Mouse (Mus musculus) hindbrain, embryonic 10.5 days (tissue): ENCODE measurements around the gene Dars. TPM values are rescaled to one million over a fixed set of nuclear protein-coding genes. Genes with fewer than 3 reads are reported as not detected.
A peak's percentile ranks its signal among the peaks of the same experiment; 100 is the strongest.

Source experiments
- DNase-seq: peaks from one replicate; pipeline ENCODE4 v3.0.0-alpha.2; 2017; ENCODE audit warnings: low spot score
- H3K27ac ChIP-seq: fragments of 300-500 bp; sonication (generic); 2 replicates; pipeline ENCODE4 v1.5.1; 2016; ENCODE audit warnings: mild to moderate bottlenecking, moderate library complexity
- H3K27me3 ChIP-seq: fragments of 300-500 bp; sonication (generic); 2 replicates; pipeline ENCODE4 v1.6.1; 2016; ENCODE audit warnings: mild to moderate bottlenecking; ENCODE audit not compliant: poor library complexity, insufficient read depth, severe bottlenecking
- H3K36me3 ChIP-seq: fragments of 300-500 bp; sonication (generic); 2 replicates; pipeline ENCODE4 v1.6.1; 2016; ENCODE audit warnings: mild to moderate bottlenecking, moderate library complexity
- H3K4me1 ChIP-seq: fragments of 300-500 bp; sonication (generic); replicated peaks from 2 replicates; pipeline ENCODE4 v1.6.1; 2016; ENCODE audit warnings: mild to moderate bottlenecking
- H3K4me3 ChIP-seq: fragments of 300-500 bp; sonication (generic); 2 replicates; pipeline ENCODE4 v1.5.1; 2016; ENCODE audit warnings: mild to moderate bottlenecking, moderate library complexity
- H3K9me3 ChIP-seq: fragments of 300-500 bp; sonication (generic); 2 replicates; pipeline ENCODE4 v1.6.1; 2016; ENCODE audit warnings: mild to moderate bottlenecking, moderate library complexity
- WGBS: fragments of 180-500 bp; shearing (Covaris S2); methylation state at CpG from one replicate; pipeline ENCODE4 v1.1.7; 2016; 5-methylcytosine and 5-hydroxymethylcytosine counted together
- polyA plus RNA-seq: library from polyadenylated mRNA; unstranded; fragments of >200 nt; fragmentation: Nextera tagmentation; extraction: Ambion mirVana; gene quantifications from 2 replicates; pipeline ENCODE4 v1.2.1, GENCODE M21; 2016

The Dars gene
- polyA plus RNA-seq, 1 experiment from 2014 or later: 200 TPM

GRCm38 (mm10) chr1:128443890-128444839 lies 27.0 kb upstream of the Dars start:
- DNase-seq: no peak
- no peaks in the 10 kb centered on the region for H3K9me3 ChIP-seq
- 67% methylated on average over 9 of the region's 9 CpGs for WGBS

GRCm38 (mm10) chr1:128441129-128441473 lies 23.9 kb upstream of the Dars start:
- no peaks in the 10 kb centered on the region for H3K36me3 ChIP-seq
- no peak overlapping the region for H3K4me3 ChIP-seq
- peak; percentile 33 for DNase-seq
- H3K4me1 ChIP-seq: peaks cover 25% of the 10 kb centered on the region
- WGBS: 31% methylated on average over 5 of the region's 5 CpGs
- H3K27me3 ChIP-seq: no peaks in the 10 kb centered on the region
- H3K9me3 ChIP-seq: no peaks in the 10 kb centered on the region
- H3K27ac ChIP-seq: peak overlapping the region; percentile 82

More at GRCm38 (mm10) chr1:128443890-128444839, 27.0 kb upstream of the Dars start:
- Histone ChIP-seq H3K27ac (peak overlapping the region; percentile 62), H3K27me3 (peaks cover 6% of the 10 kb centered on the region; the same call in 1 of the 2 replicates), H3K4me3 (no peak overlapping the region), H3K36me3 (no peaks in the 10 kb centered on the region), H3K4me1 (peaks cover 22% of the 10 kb centered on the region)

- no peak for DNase-seq
- no peaks in the 10 kb centered on the region for H3K36me3 ChIP-seq
- H3K4me3 ChIP-seq: no peak overlapping the region
- H3K4me1 ChIP-seq: peaks cover 25% of the 10 kb centered on the region
- no peaks in the 10 kb centered on the region for H3K9me3 ChIP-seq
- peak overlapping the region; percentile 82 for H3K27ac ChIP-seq
- H3K27me3 ChIP-seq: no peaks in the 10 kb centered on the region
- 43% methylated on average over 16 of the region's 16 CpGs for WGBS
Observed at GRCm38 (mm10) chr1:128440386-128441128, 23.4 kb upstream of the Dars start.

GRCm38 (mm10) chr1:128439618-128440017 lies 22.4 kb upstream of the Dars start:
- no peaks in the 10 kb centered on the region for H3K9me3 ChIP-seq
- H3K27ac ChIP-seq: no peak overlapping the region
- H3K36me3 ChIP-seq: no peaks in the 10 kb centered on the region
- peaks cover 25% of the 10 kb centered on the region for H3K4me1 ChIP-seq
- no peak for DNase-seq
- no peak overlapping the region for H3K4me3 ChIP-seq
- H3K27me3 ChIP-seq: no peaks in the 10 kb centered on the region
- 95% methylated on average over 4 of the region's 4 CpGs for WGBS

- WGBS: 88% methylated on average over 5 of the region's 5 CpGs
Observed at GRCm38 (mm10) chr1:128438526-128438925, 21.4 kb upstream of the Dars start.

GRCm38 (mm10) chr1:128437276-128437675 lies 20.1 kb upstream of the Dars start:
- H3K4me3 ChIP-seq: no peak overlapping the region
- WGBS: 48% methylated on average over 1 of the region's 1 CpGs
- no peaks in the 10 kb centered on the region for H3K27me3 ChIP-seq
- no peaks in the 10 kb centered on the region for H3K9me3 ChIP-seq
- H3K36me3 ChIP-seq: no peaks in the 10 kb centered on the region
- H3K4me1 ChIP-seq: peaks cover 24% of the 10 kb centered on the region
- H3K27ac ChIP-seq: no peak overlapping the region
- DNase-seq: no peak

More at GRCm38 (mm10) chr1:128438526-128438925, 21.4 kb upstream of the Dars start:
- no peaks in the 10 kb centered on the region for H3K36me3 ChIP-seq
- no peaks in the 10 kb centered on the region for H3K9me3 ChIP-seq
- no peak overlapping the region for H3K4me3 ChIP-seq
- no peak for DNase-seq
- no peak overlapping the region for H3K27ac ChIP-seq
- no peaks in the 10 kb centered on the region for H3K27me3 ChIP-seq
- peaks cover 19% of the 10 kb centered on the region for H3K4me1 ChIP-seq

GRCm38 (mm10) chr1:128436015-128436414 lies 18.8 kb upstream of the Dars start:
- H3K36me3 ChIP-seq: no peaks in the 10 kb centered on the region
- 93% methylated on average over 3 of the region's 3 CpGs for WGBS
- no peaks in the 10 kb centered on the region for H3K9me3 ChIP-seq
- peaks cover 19% of the 10 kb centered on the region for H3K4me1 ChIP-seq
- H3K27me3 ChIP-seq: no peaks in the 10 kb centered on the region
- DNase-seq: no peak
- no peak overlapping the region for H3K4me3 ChIP-seq
- H3K27ac ChIP-seq: no peak overlapping the region

- DNase-seq: no peak
- Histone ChIP-seq H3K9me3 (no peaks in the 10 kb centered on the region), H3K27me3 (no peaks in the 10 kb centered on the region), H3K4me3 (no peak overlapping the region), H3K36me3 (no peaks in the 10 kb centered on the region), H3K27ac (no peak overlapping the region), H3K4me1 (peaks cover 15% of the 10 kb centered on the region)
- 90% methylated on average over 4 of the region's 4 CpGs for WGBS
Observed at GRCm38 (mm10) chr1:128435551-128435950, 18.4 kb upstream of the Dars start.

GRCm38 (mm10) chr1:128424928-128425327 lies 7.8 kb upstream of the Dars start:
- H3K9me3 ChIP-seq: no peaks in the 10 kb centered on the region
- 89% methylated on average over 3 of the region's 3 CpGs for WGBS
- no peaks in the 10 kb centered on the region for H3K4me1 ChIP-seq
- no peaks in the 10 kb centered on the region for H3K27me3 ChIP-seq
- no peak overlapping the region for H3K4me3 ChIP-seq
- no peaks in the 10 kb centered on the region for H3K36me3 ChIP-seq
- no peak for DNase-seq
- H3K27ac ChIP-seq: no peak overlapping the region

- peak overlapping the region; percentile 99 for H3K27ac ChIP-seq
- H3K9me3 ChIP-seq: no peaks in the 10 kb centered on the region
- H3K4me1 ChIP-seq: peaks cover 20% of the 10 kb centered on the region
- peak overlapping the region; percentile 94 for H3K4me3 ChIP-seq
- no peak for DNase-seq
- 42% methylated on average over 5 of the region's 5 CpGs for WGBS
- H3K27me3 ChIP-seq: no peaks in the 10 kb centered on the region
- H3K36me3 ChIP-seq: peaks cover 25% of the 10 kb centered on the region
Observed at GRCm38 (mm10) chr1:128417533-128417888, 343 bp upstream of the Dars start.

GRCm38 (mm10) chr1:128411141-128411540 lies 6.0 kb downstream of the Dars start:
- 91% methylated on average over 5 of the region's 5 CpGs for WGBS
- Histone ChIP-seq H3K9me3 (peaks cover 4% of the 10 kb centered on the region; the same call in 1 of the 2 replicates), H3K4me3 (no peak overlapping the region), H3K27me3 (no peaks in the 10 kb centered on the region), H3K4me1 (peaks cover 21% of the 10 kb centered on the region), H3K27ac (no peak overlapping the region), H3K36me3 (peaks cover 66% of the 10 kb centered on the region)
- no peak for DNase-seq

- DNase-seq: no peak
- Histone ChIP-seq H3K4me3 (no peak overlapping the region), H3K27me3 (no peaks in the 10 kb centered on the region), H3K4me1 (peaks cover 38% of the 10 kb centered on the region), H3K27ac (peak overlapping the region; percentile 72), H3K36me3 (peaks cover 50% of the 10 kb centered on the region), H3K9me3 (peaks cover 4% of the 10 kb centered on the region; the same call in 1 of the 2 replicates)
- 33% methylated on average over 1 of the region's 1 CpGs for WGBS
Observed at GRCm38 (mm10) chr1:128406846-128407245, 10.3 kb downstream of the Dars start.

- Histone ChIP-seq H3K4me1 (peaks cover 49% of the 10 kb centered on the region), H3K36me3 (peaks cover 45% of the 10 kb centered on the region), H3K27me3 (no peaks in the 10 kb centered on the region), H3K27ac (peak overlapping the region; percentile 66), H3K9me3 (peaks cover 2% of the 10 kb centered on the region; the same call in 1 of the 2 replicates), H3K4me3 (no peak overlapping the region)
- no peak for DNase-seq
- WGBS: 61% methylated on average over 1 of the region's 1 CpGs
Observed at GRCm38 (mm10) chr1:128405675-128406074, 11.5 kb downstream of the Dars start.
